Mouse (Mus musculus) cerebellum, adult 11-12 months (tissue): ENCODE data around the gene Cdc42ep5.

Experiments
- DNase-seq: peaks from one replicate; pipeline ENCODE4 v3.0.0; 2022

Cdc42ep5 gene

DNA sequence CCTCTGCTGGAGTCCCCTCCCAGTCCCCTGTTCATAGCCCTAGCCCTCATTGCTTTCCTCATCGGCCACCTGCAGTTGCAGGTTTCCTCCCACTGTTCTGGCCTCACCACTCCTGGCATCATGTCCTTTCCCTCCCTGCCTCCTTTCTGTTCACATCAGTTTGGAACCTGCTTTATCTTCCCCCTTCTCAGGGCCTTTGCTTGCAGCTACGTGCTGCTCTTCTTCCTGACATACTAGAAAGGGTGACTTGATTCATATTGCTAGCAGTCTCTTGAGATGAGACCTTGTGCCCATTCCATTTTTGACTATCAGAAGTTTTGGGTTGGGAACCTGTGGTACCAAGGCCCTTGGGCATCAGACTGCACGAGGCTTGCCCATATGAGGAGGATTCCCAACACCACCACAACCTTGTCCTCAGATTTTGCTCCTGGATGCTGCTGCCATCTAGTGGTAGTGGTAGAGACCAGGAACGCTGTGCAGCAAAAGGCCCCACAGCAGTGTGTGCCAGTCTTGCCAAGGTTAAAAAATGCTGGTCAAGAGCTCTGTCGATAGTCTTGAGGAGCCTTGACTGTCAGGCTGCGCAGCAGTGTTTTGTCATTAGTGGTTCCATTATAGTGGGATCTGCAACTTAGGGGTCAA, 19.0 kb downstream of the Cdc42ep5 start:
- DNase-seq: peak; percentile 64

DNA sequence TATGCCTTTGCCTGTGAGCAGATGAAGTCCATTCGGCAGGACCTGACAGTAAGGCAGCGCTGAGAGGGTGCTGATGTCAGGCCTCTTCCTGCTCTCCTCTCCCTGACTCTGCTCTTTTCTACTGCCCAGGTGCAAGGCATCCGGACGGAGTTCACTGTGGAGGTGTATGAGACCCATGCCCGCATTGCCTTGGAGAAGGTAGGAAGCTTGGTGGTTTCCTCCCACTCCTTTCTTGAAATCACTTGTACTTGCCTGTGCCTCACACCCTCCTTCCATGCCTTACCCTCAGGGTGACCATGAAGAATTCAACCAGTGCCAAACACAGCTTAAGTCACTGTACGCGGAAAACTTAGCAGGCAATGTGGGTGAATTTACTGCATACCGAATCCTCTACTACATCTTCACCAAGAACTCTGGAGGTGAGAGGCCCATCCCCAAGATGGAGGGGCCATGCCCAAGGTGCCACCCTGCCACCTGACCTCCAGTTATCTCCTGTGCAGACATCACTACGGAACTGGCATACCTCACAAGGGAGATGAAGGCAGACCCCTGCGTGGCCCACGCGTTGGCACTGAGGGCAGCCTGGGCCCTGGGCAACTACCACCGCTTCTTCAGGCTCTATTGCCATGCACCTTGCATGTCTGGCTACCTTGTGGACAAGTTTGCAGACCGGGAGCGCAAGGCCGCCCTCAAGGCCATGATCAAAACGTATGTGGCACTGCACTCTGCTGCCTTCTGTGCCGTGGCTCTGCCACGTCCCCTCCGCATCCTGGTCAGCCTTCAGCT, 19.7 kb downstream of the Cdc42ep5 start:
- DNase-seq: peak; percentile 46

DNA sequence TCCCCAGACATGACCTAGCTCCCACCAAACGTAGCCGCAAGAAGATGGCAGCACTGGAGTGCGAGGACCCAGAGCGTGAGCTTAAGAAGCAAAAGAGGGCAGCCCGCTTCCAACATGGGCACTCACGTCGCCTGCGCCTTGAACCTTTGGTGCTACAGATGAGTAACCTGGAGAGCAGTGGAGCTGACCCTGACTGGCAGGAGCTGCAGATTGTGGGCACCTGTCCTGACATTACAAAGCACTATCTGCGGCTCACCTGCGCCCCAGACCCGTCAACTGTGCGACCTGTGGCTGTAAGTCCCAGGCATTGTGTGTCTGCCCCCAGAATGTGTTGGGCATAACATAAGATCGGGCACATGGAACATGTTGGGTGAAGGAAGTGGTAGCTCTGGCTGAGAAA, 20.6 kb downstream of the Cdc42ep5 start:
- DNase-seq: peak; percentile 24

DNA sequence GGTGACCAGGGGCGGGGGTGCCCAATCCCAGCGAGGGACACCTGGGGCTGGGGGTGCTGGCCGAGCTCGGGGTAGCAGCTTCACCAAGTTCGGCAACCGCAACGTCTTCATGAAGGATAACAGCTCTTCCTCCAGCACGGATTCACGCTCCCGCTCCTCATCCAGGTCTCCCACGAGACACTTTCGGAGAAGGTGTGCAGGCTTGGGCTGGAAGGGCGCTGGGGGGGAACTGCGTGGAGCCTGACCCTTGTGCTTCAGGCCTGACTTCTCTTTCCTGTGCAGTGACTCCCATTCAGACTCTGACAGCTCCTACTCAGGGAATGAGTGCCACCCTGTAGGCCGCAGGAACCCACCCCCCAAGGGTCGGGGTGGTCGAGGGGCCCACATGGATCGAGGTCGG, 21.2 kb downstream of the Cdc42ep5 start:
- peak; percentile 33 for DNase-seq

DNA sequence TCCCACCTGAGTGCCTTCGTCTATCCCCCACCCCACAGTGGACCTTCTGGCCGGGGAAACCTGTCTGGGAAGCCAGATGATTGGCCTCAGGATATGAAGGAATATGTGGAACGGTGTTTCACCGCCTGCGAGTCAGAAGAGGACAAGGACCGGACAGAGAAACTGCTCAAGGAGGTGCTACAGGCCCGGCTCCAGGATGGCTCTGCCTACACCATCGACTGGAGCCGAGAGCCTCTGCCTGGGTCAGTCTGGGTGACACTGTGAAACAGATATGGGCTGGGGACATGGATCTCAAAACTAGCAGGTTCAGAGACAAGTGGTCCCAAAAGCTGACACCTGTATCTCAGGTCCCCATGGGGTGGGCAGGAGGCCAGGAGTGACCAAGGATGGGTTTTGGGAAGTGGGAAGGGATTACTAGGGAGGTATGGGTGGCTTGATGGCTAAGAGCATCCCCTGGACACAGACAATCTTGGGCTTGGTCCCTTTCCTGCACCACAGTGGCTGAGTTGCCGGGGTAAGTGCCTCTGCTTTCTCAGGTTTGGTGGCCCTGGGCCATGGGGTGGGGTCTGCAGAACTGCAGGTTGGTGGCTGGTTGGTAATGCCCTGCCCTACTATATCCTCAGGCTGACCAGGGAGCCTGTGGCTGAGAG, 21.7 kb downstream of the Cdc42ep5 start:
- peak; percentile 41 for DNase-seq

DNA sequence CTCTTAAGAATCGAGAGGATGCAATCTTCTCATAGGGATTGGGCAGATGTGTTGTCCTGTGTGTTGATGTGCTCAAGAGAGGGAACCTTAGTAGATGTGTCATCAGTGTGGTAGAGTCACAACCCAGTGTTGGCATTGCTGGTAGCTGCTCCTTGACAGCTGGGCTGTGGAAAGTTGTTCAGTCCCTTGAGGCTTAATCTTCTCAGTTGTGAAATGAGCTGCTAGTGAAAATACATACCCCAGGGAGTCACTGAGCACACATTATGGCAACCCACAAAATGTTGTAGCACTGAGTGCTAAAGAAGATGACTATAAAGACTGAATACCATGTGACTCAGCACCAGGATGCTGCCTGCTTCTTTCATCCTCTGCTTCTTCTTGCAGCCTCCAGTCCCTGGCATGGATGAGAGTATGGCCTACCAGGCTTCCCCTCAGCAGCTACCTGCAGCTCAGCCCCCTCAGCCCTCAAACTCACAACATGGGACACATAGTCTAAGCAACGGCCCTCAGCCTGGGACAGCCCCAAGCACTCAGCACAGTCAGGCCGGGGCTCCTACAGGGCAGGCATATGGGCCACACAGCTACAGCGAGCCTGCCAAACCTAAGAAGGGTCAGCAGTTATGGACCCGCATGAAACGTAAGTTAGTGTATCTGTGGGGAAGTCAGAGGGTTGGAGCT, 22.9 kb downstream of the Cdc42ep5 start:
- peak; percentile 26 for DNase-seq

DNA sequence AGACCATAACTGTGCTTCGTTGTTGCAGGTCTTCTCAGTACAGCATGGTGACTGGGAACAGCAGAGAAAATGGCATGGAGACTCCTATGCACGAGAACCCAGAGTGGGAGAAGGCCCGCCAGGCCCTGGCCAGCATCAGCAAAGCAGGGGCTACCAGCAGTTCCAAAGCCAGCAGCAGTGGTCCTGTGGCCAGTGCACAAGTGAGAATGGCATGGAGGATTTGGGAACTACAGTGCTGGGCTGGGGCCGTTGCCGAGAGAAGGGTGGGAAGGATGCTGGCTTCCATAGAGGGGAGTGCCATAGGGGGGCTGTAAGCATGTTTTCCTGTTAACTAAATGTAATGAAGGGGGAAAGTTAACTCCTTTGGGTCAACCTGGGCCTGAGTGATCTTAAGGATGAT, 25.3 kb downstream of the Cdc42ep5 start:
- DNase-seq: peak; percentile 20

DNA sequence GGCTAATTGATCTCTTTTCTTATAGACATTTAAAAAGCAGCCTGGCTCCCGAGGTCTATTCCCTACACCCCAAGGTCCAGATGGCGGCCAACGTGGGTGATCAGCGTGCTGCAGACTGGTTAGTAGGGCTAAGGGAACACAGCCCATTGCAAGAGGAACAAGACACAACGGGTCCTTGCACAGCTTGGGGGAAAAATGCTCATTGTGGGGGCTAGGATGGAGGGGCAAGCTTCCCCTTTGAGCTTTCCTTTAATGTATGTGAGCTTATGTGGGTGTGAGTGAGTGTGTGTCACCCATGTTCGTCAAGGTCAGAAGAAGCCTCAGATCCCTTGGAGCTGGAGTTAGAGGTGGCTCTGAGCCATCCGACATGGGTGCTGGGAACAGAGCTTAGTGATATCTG, 26.0 kb downstream of the Cdc42ep5 start:
- peak; percentile 29 for DNase-seq

DNA sequence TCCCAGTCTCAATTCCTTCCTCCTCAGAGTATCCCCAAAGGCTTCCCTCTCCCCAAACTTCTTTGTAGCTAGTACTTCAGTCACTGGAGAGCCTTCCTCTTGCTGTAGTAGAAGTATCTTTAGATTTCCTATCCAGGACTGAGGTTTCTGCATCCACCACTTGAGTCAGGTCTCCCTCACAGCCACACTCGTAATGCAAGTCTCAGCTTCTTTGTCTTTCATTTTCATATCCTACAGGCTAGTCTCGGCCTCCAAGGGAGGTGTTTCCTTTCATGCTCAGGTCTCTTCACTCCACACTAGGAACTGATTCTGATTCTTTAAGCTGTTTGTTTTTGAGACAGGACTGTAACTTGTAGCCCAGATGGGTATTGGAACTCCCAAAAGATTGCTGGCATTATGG, 26.5 kb downstream of the Cdc42ep5 start:
- DNase-seq: peak; percentile 12

DNA sequence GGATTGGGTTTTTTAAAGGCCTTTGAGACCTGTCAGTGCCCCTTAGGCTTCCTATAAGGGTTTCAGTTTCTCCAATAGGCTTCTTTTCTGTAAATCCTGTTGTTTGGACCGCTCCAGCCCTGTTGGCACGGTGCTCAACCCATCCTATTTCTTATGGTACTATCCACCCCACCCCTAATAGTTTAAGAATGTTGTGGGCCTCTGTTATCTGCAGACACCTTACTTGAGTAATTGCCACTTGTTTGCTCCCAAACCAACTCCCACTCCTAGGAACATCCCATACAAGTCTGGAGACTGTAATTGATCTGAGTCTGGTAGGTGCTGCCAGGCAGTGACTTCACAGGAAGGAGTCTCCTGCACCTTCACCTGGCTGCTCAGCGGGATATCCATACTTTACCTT, 26.9 kb downstream of the Cdc42ep5 start:
- DNase-seq: peak; percentile 62

DNA sequence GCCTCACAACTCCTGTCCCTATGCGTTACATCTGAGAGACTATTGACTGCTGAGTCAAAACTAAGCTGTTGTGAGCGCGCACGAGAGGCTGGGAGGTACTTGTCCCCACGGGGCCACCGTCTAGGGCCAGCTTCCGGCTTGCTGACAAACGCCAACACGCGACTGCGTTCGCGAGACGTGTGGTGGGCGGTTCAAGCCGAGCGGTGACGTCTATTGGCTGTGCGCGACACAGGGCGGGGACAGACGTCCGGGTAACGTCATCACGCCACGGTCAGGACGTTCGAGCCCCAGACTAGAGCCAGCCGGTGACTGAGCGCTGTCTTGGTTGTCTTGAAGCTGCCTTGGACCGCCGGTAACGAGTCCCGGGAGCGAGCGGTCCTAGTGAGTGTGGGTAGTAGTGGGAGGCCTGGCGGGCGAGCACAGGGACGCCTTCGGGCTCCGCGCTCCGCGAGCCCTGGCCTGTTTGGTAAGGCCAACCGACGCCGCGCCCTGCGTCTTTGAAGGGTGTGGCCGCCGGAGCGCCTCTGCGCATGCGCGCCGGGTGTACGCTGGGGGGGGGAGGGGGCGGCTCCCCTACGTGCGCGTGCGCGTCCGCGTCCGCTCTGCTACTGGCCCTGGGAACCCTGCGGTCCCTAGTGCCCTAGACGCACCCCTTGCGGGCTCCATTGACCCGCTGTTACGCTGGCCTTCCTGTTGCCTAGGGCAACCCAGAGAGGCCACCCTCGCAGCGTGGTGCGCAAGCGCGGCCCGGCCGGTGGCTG, 27.7 kb downstream of the Cdc42ep5 start, which contains the start of gene Leng8:
TSS of gene Leng8 (plus strand) at position 269 of the 761 bp plus-strand sequence.
- peak; percentile 99 for DNase-seq

DNA sequence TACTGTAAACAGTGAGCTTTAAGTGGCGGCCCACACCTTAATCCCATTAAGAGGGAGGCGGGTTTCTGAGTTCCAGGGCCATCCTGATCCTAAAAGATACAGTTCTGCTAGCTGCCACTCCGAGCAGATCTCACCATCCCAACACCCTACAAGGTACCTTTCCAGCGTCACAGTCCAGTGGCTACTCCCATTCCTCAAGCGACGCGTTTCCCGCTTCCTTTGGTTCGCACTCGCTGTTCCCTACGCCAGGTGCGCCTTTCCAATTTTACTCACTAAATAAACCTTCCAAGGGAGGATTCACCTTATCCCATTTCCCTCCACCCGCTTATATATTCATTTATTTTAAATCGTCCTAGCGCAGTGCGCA, 28.3 kb downstream of the Cdc42ep5 start:
- no peak for DNase-seq

DNA sequence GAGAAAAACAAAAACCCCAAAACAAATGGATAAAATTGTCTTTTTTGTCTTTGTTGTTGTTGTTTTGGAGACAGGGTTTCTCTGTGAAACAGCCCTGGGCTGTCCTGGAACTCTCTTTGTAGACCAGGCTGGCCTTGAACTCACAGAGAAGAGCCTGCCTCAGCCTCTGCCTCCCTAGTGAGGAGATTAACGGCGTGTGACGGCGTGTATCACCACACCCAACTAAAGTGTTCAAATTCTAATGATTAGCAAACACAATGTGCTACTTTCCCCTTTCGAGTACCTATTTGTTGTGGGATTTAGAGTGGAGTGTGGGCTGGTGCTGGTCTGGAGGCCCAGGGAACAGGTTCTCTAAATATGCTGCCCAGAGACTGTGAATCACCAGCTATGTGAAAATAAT, 29.7 kb downstream of the Cdc42ep5 start:
- no peak for DNase-seq

DNA sequence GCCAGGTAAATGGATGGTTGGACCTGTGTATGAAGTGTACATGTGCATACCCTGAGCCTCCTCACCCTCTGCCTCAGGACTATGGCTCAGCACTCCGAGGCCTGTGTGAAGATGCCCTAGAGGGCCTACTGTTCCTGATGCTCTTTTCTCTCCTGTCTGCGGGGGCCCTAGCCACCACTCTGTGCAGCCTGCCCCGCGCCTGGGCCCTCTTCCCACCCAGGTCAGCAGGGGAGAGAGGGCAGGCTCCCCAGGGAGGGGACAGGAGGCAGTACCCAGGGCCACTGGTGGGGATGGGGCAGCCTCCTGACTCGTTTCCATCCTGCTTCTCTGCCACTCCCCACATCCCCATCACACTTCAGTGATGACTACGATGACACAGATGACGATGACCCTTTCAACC, 31.7 kb downstream of the Cdc42ep5 start:
- peak; percentile 50 for DNase-seq

DNA sequence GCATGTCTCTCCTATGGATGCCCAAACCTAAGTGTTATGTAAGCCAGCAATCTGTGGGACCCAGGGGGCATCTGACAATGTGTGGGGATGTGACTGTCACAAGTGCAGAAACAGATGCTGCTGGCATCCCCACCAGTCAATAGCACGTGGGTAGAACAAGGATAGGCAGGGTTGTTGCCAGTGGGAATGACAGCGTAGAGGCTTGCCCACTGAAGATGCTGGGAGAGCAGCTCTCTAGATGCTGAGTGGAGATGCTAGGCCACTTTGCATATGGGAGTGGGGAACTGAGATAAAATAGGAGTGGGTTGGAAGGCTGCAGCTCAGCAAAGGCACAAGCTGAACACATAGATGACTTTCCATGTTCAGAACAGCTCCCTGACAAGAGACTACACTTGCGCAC, 32.1 kb downstream of the Cdc42ep5 start:
- DNase-seq: no peak

DNA sequence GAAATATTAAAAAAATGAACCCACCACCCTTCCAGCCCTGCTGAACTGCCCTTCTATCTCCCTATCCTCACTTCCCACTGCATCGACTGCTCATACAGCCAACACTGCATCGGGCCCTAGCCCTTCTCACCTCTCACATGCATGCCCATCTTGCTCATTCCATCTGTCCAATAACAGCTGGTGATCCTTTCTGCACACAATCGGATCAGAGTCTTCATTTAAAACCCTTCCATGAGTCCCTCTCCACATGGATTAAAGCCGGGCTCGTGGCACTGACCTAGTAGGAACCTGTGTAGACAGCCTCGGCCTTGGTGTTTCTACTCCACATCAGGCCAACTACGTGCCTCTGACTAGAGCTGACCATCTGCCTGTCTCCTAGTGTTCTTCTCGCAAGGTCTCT, 32.7 kb downstream of the Cdc42ep5 start:
- no peak for DNase-seq

DNA sequence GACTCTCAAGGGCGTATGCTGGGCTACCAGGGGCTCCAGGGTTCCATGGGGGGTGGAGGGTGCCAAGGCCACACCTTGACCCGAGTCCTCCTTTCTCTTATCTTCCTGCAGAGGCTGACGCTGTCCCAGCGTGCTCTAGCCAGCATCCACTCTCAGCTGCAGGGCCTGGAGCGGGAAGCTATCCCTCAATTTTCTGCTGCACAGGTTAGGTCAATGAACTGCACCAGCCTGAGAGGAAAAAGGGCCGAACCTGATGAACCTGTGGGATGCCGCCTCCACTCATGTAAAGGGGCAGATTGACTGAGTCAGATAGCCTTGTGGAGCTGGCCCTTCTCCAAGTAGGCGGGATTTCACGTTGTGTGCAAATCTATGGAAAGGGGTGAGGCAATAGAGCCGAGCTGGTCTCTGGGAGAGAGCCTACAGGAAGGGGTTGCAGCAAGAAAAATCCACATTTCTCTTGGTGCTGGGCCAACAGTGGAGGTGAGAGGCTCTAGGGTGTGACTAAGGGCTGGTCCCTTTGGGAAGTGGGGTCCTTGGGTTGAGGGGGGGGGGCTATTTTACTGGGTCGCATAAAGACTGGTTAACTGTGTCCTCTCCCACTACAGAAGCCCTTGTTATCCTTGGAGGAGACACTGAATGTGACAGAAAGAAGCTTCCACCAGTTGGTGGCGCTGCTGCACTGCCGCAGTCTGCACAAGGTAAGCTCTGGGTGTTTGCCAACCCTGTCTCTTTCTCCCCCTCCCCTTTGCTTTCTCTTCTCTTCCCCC, 33.8 kb downstream of the Cdc42ep5 start:
- peak; percentile 81 for DNase-seq

DNA sequence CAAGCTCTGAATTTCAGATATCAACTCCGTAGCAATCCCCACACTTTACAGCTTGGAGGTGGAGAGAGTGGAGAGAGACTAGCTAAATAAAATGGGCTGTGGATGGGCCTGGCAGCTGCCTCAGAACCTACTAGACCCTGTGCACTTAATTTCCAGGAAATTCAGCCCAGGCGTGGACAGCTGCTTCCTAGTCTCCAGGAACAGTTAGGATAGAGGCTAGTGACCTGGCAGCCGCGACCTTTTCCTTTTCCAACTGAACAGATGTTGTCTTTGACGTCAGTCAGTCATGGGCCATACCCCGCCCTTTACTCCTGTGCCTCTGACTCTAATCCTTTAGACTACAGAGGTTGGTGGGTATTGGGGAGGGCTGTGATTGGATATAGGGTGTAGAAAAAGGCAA, 35.8 kb downstream of the Cdc42ep5 start:
- peak; percentile 21 for DNase-seq

DNA sequence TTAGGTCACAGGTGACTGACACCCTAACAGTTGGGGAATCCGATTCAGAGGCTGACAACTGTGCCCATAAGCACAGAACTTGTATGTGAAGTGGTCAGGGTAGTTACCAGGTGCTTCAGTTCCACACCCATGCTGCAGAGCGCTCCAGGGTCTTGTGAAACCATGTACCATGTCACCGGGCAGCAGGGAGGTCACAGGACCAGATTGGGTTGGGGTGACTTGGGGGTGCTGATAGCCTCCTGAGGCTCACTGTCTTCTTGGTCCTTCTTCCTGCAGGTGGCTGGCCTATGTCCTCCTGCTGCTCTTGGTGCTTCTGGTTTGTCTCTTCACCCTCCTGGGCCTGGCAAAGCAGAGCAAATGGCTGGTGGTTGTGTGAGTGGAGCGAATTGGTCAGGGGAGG, 36.8 kb downstream of the Cdc42ep5 start:
- DNase-seq: no peak

DNA sequence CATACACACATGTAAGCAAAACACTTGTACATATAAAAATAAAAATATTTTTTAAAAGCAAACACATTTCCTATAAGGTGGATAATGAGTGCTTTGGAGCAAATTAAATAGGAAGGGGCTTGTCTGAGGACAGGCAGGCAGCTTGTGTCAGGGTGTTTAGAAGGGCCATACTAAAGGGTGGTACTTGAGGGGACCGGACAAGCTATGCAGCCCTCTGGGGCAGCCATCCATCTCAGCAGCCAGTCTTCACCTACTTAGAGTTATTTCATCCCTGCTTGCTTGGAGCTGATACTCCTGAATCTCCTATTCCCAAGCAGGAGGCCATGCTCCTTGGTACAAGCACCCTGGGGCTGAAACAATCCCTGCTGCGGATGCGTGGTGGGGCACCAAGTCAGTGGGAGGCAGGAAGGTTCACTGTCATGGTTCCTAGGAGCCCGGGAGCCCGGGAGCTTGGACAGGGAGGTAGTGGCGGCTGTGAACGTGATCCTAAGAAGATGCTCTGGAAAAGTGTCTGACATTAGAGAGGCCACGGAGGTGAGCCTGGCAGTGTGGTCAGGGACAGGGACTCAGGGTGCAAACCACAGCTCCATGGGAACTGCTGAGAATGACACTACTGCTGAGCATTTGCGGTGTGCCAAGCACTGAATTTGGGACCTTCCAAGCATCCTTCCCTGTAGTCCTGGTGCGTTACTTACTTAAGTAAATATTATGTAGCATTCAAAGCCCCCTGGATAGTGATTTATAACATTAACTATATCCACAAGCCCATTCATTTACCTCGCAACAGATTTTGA, 37.5 kb downstream of the Cdc42ep5 start:
- DNase-seq: peak; percentile 24

DNA sequence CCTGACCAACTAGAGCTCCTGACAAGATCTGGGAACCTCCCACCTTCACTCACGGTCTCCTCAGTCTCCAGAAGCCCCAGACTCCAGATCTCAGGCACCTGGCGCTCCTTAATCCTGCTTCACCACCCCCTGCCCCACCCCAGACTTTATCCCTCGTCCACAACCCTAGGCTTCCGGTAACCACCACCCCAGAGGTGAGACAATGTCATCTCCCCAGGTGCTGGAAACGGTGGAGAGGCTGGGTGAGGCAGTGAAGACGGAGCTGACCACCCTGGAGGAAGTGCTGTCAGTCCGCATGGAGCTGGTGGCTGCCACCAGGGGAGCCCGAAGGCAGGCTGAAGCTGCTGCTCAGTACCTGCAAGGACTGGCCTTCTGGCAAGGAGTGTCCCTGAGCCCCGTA, 39.4 kb downstream of the Cdc42ep5 start:
- peak; percentile 46 for DNase-seq
